32 mouse cellular contexts compared by ENCODE assay signal in genomic region chr13:74695497-74696193, GRCm38 (mm10). TPM values are rescaled to one million over a fixed set of nuclear protein-coding genes. Genes with fewer than 3 reads are reported as not detected.
A peak's percentile ranks its signal among the peaks of the same experiment; 100 is the strongest.
DNase-seq lines count a peak whose midpoint lies in the region; ATAC-seq lines count a peak whose summit lies in the region.
"Had no signal": no experiment of that assay in that cellular context is flagged by ENCODE, and none has a peak within 500 bp of the region (broad histone marks: within the 10 kb centered on the region; RNA-seq: fewer than 3 reads in every experiment).

No protein-coding gene starts in this region.

- no peak overlapping the region for H3K4me3 ChIP-seq in intestine, embryonic 16.5 days (ENCODE audit: low read length)
- H3K4me3 ChIP-seq: embryonic facial prominence, embryonic 13.5 days; forebrain, embryonic 10.5 days; forebrain, embryonic 15.5 days; heart, embryonic 13.5 days; left cerebral cortex, adult 2 months; limb, embryonic 13.5 days; liver, embryonic 13.5 days; megakaryocyte, embryonic 14.5 days; midbrain, embryonic 12.5 days; neural tube, embryonic 13.5 days; stomach, embryonic 15.5 days had no signal

- H3K27me3 ChIP-seq in intestine, embryonic 16.5 days (replicated peaks; ENCODE audit: control insufficient read depth, insufficient read depth, low read length): no peaks in the 10 kb centered on the region
- H3K27me3 ChIP-seq: embryonic facial prominence, embryonic 13.5 days; forebrain, embryonic 15.5 days; heart, embryonic 13.5 days; limb, embryonic 13.5 days; liver, embryonic 13.5 days; megakaryocyte, embryonic 14.5 days; midbrain, embryonic 12.5 days; neural tube, embryonic 13.5 days; stomach, embryonic 15.5 days had no signal

- ATAC-seq in intestine, embryonic 16.5 days: peak; percentile 88
- ATAC-seq: activated CD4-positive, CD25-positive, alpha-beta regulatory T cell, adult 4 months; CD4-positive, CD25-positive, alpha-beta regulatory T cell, adult 4 months; forebrain, embryonic 15.5 days; lung, postnatal 0 days had no signal

- H3K4me2 ChIP-seq in intestine, embryonic 16.5 days (ENCODE audit: low read depth, low read length): no peak overlapping the region
- H3K4me2 ChIP-seq: embryonic facial prominence, embryonic 13.5 days; forebrain, embryonic 15.5 days; heart, embryonic 13.5 days; hindbrain, embryonic 14.5 days; limb, embryonic 13.5 days; liver, embryonic 13.5 days; midbrain, embryonic 12.5 days; neural tube, embryonic 13.5 days; stomach, embryonic 15.5 days had no signal

- H3K4me1 ChIP-seq in intestine, embryonic 16.5 days (ENCODE audit: control insufficient read depth, insufficient read depth, low read length): no peaks in the 10 kb centered on the region
- H3K4me1 ChIP-seq: forebrain, embryonic 10.5 days; forebrain, embryonic 15.5 days; heart, embryonic 13.5 days; limb, embryonic 13.5 days; liver, embryonic 13.5 days; megakaryocyte, embryonic 14.5 days; midbrain, embryonic 12.5 days; neural tube, embryonic 13.5 days; stomach, embryonic 15.5 days had no signal

- DNase-seq in adrenal gland, adult 2 months: peak; percentile 24
- no peak for DNase-seq in adrenal gland, postnatal 14 days
- DNase-seq in ovary, adult 18-20 months (ENCODE audit: low spot score): peak; percentile 36
- DNase-seq in ovary, postnatal 14 days (ENCODE audit: low spot score): no peak
- DNase-seq in left cerebral cortex, postnatal 10 days (ENCODE audit: extremely low spot score in 1 of 2, low spot score in 2 of 2): no peak
- DNase-seq in cerebellum, postnatal 10 days: no peak
- DNase-seq: cerebellum, adult 11 months; cerebellum, adult 9-10 months; gastrocnemius, postnatal 10 days; heart, postnatal 10 days; kidney, postnatal 14 days; liver, embryonic 13.5 days; lung, adult 18-20 months; lung, postnatal 4 days; retina, postnatal 1 day; right cerebral cortex, postnatal 14 days; thymus, postnatal 25 days had no signal

- intact Hi-C loops in left cerebral cortex, postnatal 10 days (cut with DNase I): no loop called here

- no peaks in the 10 kb centered on the region for H3K9me3 ChIP-seq in intestine, embryonic 16.5 days (ENCODE audit: control insufficient read depth, low read length)
- H3K9me3 ChIP-seq: embryonic facial prominence, embryonic 13.5 days; forebrain, embryonic 10.5 days; forebrain, embryonic 15.5 days; heart, embryonic 13.5 days; limb, embryonic 13.5 days; liver, embryonic 13.5 days; megakaryocyte, embryonic 14.5 days; midbrain, embryonic 12.5 days; neural tube, embryonic 13.5 days; stomach, embryonic 15.5 days had no signal

- 80% methylated on average over 5 of the region's 5 CpGs for WGBS in intestine, embryonic 16.5 days

- no peak overlapping the region for H3K9ac ChIP-seq in intestine, embryonic 16.5 days (ENCODE audit: low read depth, low read length)
- H3K9ac ChIP-seq: embryonic facial prominence, embryonic 13.5 days; forebrain, embryonic 15.5 days; heart, embryonic 13.5 days; hindbrain, embryonic 14.5 days; limb, embryonic 13.5 days; liver, embryonic 13.5 days; midbrain, embryonic 12.5 days; neural tube, embryonic 13.5 days; stomach, embryonic 15.5 days had no signal

- no peak overlapping the region for H3K27ac ChIP-seq in intestine, embryonic 16.5 days (ENCODE audit: low read length)
- H3K27ac ChIP-seq: embryonic facial prominence, embryonic 13.5 days; forebrain, embryonic 10.5 days; forebrain, embryonic 15.5 days; heart, embryonic 13.5 days; hindbrain, embryonic 14.5 days; left cerebral cortex, adult 2 months; limb, embryonic 13.5 days; liver, embryonic 13.5 days; midbrain, embryonic 12.5 days; neural tube, embryonic 13.5 days; stomach, embryonic 15.5 days had no signal

- no peaks in the 10 kb centered on the region; the same call in 1 of the 2 replicates for H3K36me3 ChIP-seq in intestine, embryonic 16.5 days (ENCODE audit: control insufficient read depth, insufficient read depth, low read length)
- H3K36me3 ChIP-seq: forebrain, embryonic 10.5 days; forebrain, embryonic 15.5 days; neural tube, embryonic 13.5 days; stomach, embryonic 15.5 days had no signal

RNA-seq across cellular contexts. Expression of gene Erap1, which starts 56.3 kb away (rescaled TPM):
- 10 to 100 TPM; 57.9 to 81.0 TPM for total RNA-seq in adrenal gland, adult 2 months (2021)
- polyA plus RNA-seq in adrenal gland, adult 2 months (2012; rRNA removed): 2.2 and 2.3 TPM in 2 replicates
- 57.4 and 60.3 TPM in 2 replicates for total RNA-seq in adrenal gland, postnatal 14 days (2021)
- polyA plus RNA-seq in intestine, embryonic 16.5 days (2015; fragmentation: Nextera tagmentation; extraction: Ambion mirVana): 38.1 and 41.2 TPM in 2 replicates
- total RNA-seq in left cerebral cortex, postnatal 10 days (2021): 10 to 100 TPM in 1 of 2 experiments, 1 to 10 TPM in 1; 9.9 to 10.5 TPM

Comparison
In these comparisons a context has a peak if more than half of its experiments do, and no peak if none do; other contexts are left out.
1. DNase-seq: peak in adrenal gland, adult 2 months (single experiment) and ovary, adult 18-20 months (single experiment); none in adrenal gland, postnatal 14 days (single experiment), ovary, postnatal 14 days (single experiment), left cerebral cortex, postnatal 10 days (0 of 2) and cerebellum, postnatal 10 days (0 of 2).